Mouse (Mus musculus): Measurements from ENCODE around the gene Dis3l. TPM values are rescaled to one million over a fixed set of nuclear protein-coding genes. Genes with fewer than 3 reads are reported as not detected.
"Not testable (repeated sequence)": the region's sequence is repeated elsewhere in the genome, so short reads cannot be mapped to it uniquely, and the experiment has no call there.

The Dis3l gene
- polyA plus RNA-seq, 1 experiment from 2014 or later: 23.9 TPM

- not testable (repeated sequence) for H3K4me3 ChIP-seq (ENCODE audit: low read length); ATAC-seq (ENCODE audit: low FRiP score, low TSS enrichment); H3K27me3 ChIP-seq (ENCODE audit: insufficient read depth, low read length); H3K4me2 ChIP-seq (replicated peaks; ENCODE audit: low read depth, low read length); H3K9me3 ChIP-seq (ENCODE audit: low read length); H3K4me1 ChIP-seq (ENCODE audit: insufficient read depth, low read length); H3K36me3 ChIP-seq (ENCODE audit: insufficient read depth, low read length); H3K9ac ChIP-seq (replicated peaks; ENCODE audit: low read length); H3K27ac ChIP-seq (ENCODE audit: low read length)
- 95% methylated on average over 8 of the region's 8 CpGs for WGBS
Measured at GRCm38 (mm10) chr9:64268836-64269235, 72.3 kb downstream of the Dis3l start.

GRCm38 (mm10) chr9:64268196-64268595 lies 72.9 kb downstream of the Dis3l start:
- H3K27me3 ChIP-seq (ENCODE audit: insufficient read depth, low read length): no peaks in the 10 kb centered on the region
- no peak overlapping the region for H3K4me2 ChIP-seq (replicated peaks; ENCODE audit: low read depth, low read length)
- no peak for ATAC-seq (ENCODE audit: low FRiP score, low TSS enrichment)
- no peaks in the 10 kb centered on the region for H3K36me3 ChIP-seq (ENCODE audit: insufficient read depth, low read length)
- H3K9ac ChIP-seq (replicated peaks; ENCODE audit: low read length): no peak overlapping the region
- no peaks in the 10 kb centered on the region for H3K9me3 ChIP-seq (ENCODE audit: low read length)
- no peaks in the 10 kb centered on the region for H3K4me1 ChIP-seq (ENCODE audit: insufficient read depth, low read length)
- WGBS: 79% methylated on average over 10 of the region's 10 CpGs
- no peak overlapping the region for H3K4me3 ChIP-seq (ENCODE audit: low read length)
- H3K27ac ChIP-seq (ENCODE audit: low read length): no peak overlapping the region

- ATAC-seq (ENCODE audit: low FRiP score, low TSS enrichment): no peak
- WGBS: 94% methylated on average over 1 of the region's 1 CpGs
- Histone ChIP-seq H3K4me1 (ENCODE audit: insufficient read depth, low read length) (no peaks in the 10 kb centered on the region), H3K4me3 (ENCODE audit: low read length) (no peak overlapping the region), H3K27me3 (ENCODE audit: insufficient read depth, low read length) (no peaks in the 10 kb centered on the region), H3K9me3 (ENCODE audit: low read length) (no peaks in the 10 kb centered on the region), H3K27ac (ENCODE audit: low read length) (no peak overlapping the region), H3K9ac (replicated peaks; ENCODE audit: low read length) (no peak overlapping the region), H3K36me3 (ENCODE audit: insufficient read depth, low read length) (no peaks in the 10 kb centered on the region), H3K4me2 (replicated peaks; ENCODE audit: low read depth, low read length) (no peak overlapping the region)
Measured at GRCm38 (mm10) chr9:64267231-64267630, 73.9 kb downstream of the Dis3l start.

- Histone ChIP-seq H3K4me1 (ENCODE audit: insufficient read depth, low read length) (no peaks in the 10 kb centered on the region), H3K36me3 (ENCODE audit: insufficient read depth, low read length) (no peaks in the 10 kb centered on the region), H3K27ac (ENCODE audit: low read length) (no peak overlapping the region), H3K27me3 (ENCODE audit: insufficient read depth, low read length) (no peaks in the 10 kb centered on the region), H3K4me2 (replicated peaks; ENCODE audit: low read depth, low read length) (no peak overlapping the region), H3K4me3 (ENCODE audit: low read length) (no peak overlapping the region), H3K9me3 (ENCODE audit: low read length) (no peaks in the 10 kb centered on the region), H3K9ac (replicated peaks; ENCODE audit: low read length) (no peak overlapping the region)
- 53% methylated on average over 1 of the region's 1 CpGs for WGBS
- ATAC-seq (ENCODE audit: low FRiP score, low TSS enrichment): no peak
Measured at GRCm38 (mm10) chr9:64264813-64265212, 76.3 kb downstream of the Dis3l start.

- H3K36me3 ChIP-seq (ENCODE audit: insufficient read depth, low read length): no peaks in the 10 kb centered on the region
- no peak for ATAC-seq (ENCODE audit: low FRiP score, low TSS enrichment)
- 87% methylated on average over 4 of the region's 4 CpGs for WGBS
- no peaks in the 10 kb centered on the region for H3K27me3 ChIP-seq (ENCODE audit: insufficient read depth, low read length)
- no peak overlapping the region for H3K9ac ChIP-seq (replicated peaks; ENCODE audit: low read length)
- no peaks in the 10 kb centered on the region for H3K4me1 ChIP-seq (ENCODE audit: insufficient read depth, low read length)
- H3K9me3 ChIP-seq (ENCODE audit: low read length): no peaks in the 10 kb centered on the region
- H3K27ac ChIP-seq (ENCODE audit: low read length): no peak overlapping the region
- no peak overlapping the region for H3K4me3 ChIP-seq (ENCODE audit: low read length)
- no peak overlapping the region for H3K4me2 ChIP-seq (replicated peaks; ENCODE audit: low read depth, low read length)
Measured at GRCm38 (mm10) chr9:64261023-64261422, 80.1 kb downstream of the Dis3l start.

- Histone ChIP-seq H3K4me2 (replicated peaks; ENCODE audit: low read depth, low read length) (no peak overlapping the region), H3K4me1 (ENCODE audit: insufficient read depth, low read length) (no peaks in the 10 kb centered on the region), H3K36me3 (ENCODE audit: insufficient read depth, low read length) (no peaks in the 10 kb centered on the region), H3K9me3 (ENCODE audit: low read length) (no peaks in the 10 kb centered on the region), H3K9ac (replicated peaks; ENCODE audit: low read length) (no peak overlapping the region), H3K4me3 (ENCODE audit: low read length) (no peak overlapping the region), H3K27me3 (ENCODE audit: insufficient read depth, low read length) (no peaks in the 10 kb centered on the region), H3K27ac (ENCODE audit: low read length) (no peak overlapping the region)
- WGBS: 84% methylated on average over 5 of the region's 5 CpGs
- no peak for ATAC-seq (ENCODE audit: low FRiP score, low TSS enrichment)
Measured at GRCm38 (mm10) chr9:64259906-64260305, 81.2 kb downstream of the Dis3l start.

Other genes starting within 250 kb of the Dis3l start
- gene Lctl, start 224.1 kb downstream of the Dis3l start, polyA plus RNA-seq (2015; fragmentation: Nextera tagmentation; extraction: Ambion mirVana): 0.07 and 0.24 TPM in 2 replicates
- gene Zwilch, start 168.2 kb downstream of the Dis3l start, polyA plus RNA-seq (2015; fragmentation: Nextera tagmentation; extraction: Ambion mirVana): 26.8 and 32.1 TPM in 2 replicates
- 1,111 and 1,181 TPM in 2 replicates for gene Rpl4, start 167.9 kb downstream of the Dis3l start, polyA plus RNA-seq (2015; fragmentation: Nextera tagmentation; extraction: Ambion mirVana)
- gene Snapc5, start 162.0 kb downstream of the Dis3l start, polyA plus RNA-seq (2015; fragmentation: Nextera tagmentation; extraction: Ambion mirVana): 31.9 and 37.3 TPM in 2 replicates
- 2.4 and 4.5 TPM in 2 replicates for gene Uchl4, start 106.1 kb downstream of the Dis3l start, polyA plus RNA-seq (2015; fragmentation: Nextera tagmentation; extraction: Ambion mirVana)
- gene Map2k1, start 87.7 kb downstream of the Dis3l start, polyA plus RNA-seq (2015; fragmentation: Nextera tagmentation; extraction: Ambion mirVana): 89.0 and 92.2 TPM in 2 replicates
- 201 and 208 TPM in 2 replicates for gene Tipin, start 59.7 kb downstream of the Dis3l start, polyA plus RNA-seq (2015; fragmentation: Nextera tagmentation; extraction: Ambion mirVana)
- gene Megf11, start 44.3 kb upstream of the Dis3l start, polyA plus RNA-seq (2015; fragmentation: Nextera tagmentation; extraction: Ambion mirVana): 4.7 and 4.9 TPM in 2 replicates

Data from kidney, embryonic 16.5 days (tissue).